Mouse (Mus musculus): ENCODE results near the gene Gm20696. TPM values are rescaled to one million over a fixed set of nuclear protein-coding genes. Genes with fewer than 3 reads are reported as not detected.

Gene Gm20696
- polyA plus RNA-seq, 1 experiment, result 2.8 TPM

- no peak for DNase-seq
- 80% methylated on average over 13 of the region's 13 CpGs for WGBS
- TF ChIP-seq POLR2A (IDR thresholded peaks at IDR 0.05; ENCODE audit: borderline replicate concordance, insufficient read depth, low read length) (no peak), CTCF (IDR thresholded peaks at IDR 0.05; ENCODE audit: borderline replicate concordance, insufficient read depth, low read depth, low read length) (no peak)
- H3K4me1 ChIP-seq (ENCODE audit: control insufficient read depth, insufficient read depth, low read length), result peaks cover 5% of the 10 kb centered on the region; the same call in 1 of the 2 replicates
- H3K4me3 ChIP-seq (replicated peaks; ENCODE audit: insufficient read depth, low read depth, low read length), result no peak overlapping the region
- H3K27me3 ChIP-seq (ENCODE audit: control insufficient read depth, insufficient read depth, low read length), result no peaks in the 10 kb centered on the region
- H3K27ac ChIP-seq (ENCODE audit: insufficient read depth, low read length), result no peak overlapping the region
Measured at GRCm38 (mm10) chr6:99265945-99266656, 400.5 kb downstream of the Gm20696 start.

GRCm38 (mm10) chr6:99265173-99265572 lies 401.4 kb downstream of the Gm20696 start:
- no peaks in the 10 kb centered on the region for H3K27me3 ChIP-seq (ENCODE audit: control insufficient read depth, insufficient read depth, low read length)
- peaks cover 5% of the 10 kb centered on the region; the same call in 1 of the 2 replicates for H3K4me1 ChIP-seq (ENCODE audit: control insufficient read depth, insufficient read depth, low read length)
- TF ChIP-seq POLR2A (IDR thresholded peaks at IDR 0.05; ENCODE audit: borderline replicate concordance, insufficient read depth, low read length) (no peak), CTCF (IDR thresholded peaks at IDR 0.05; ENCODE audit: borderline replicate concordance, insufficient read depth, low read depth, low read length) (no peak)
- DNase-seq, result no peak
- 90% methylated on average over 4 of the region's 4 CpGs for WGBS
- H3K4me3 ChIP-seq (replicated peaks; ENCODE audit: insufficient read depth, low read depth, low read length), result no peak overlapping the region
- no peak overlapping the region for H3K27ac ChIP-seq (ENCODE audit: insufficient read depth, low read length)

- H3K27ac ChIP-seq (ENCODE audit: insufficient read depth, low read length), result no peak overlapping the region
- no peak for DNase-seq
- 91% methylated on average over 13 of the region's 13 CpGs for WGBS
- H3K4me1 ChIP-seq (ENCODE audit: control insufficient read depth, insufficient read depth, low read length), result peaks cover 5% of the 10 kb centered on the region; the same call in 1 of the 2 replicates
- TF ChIP-seq CTCF (IDR thresholded peaks at IDR 0.05; ENCODE audit: borderline replicate concordance, insufficient read depth, low read depth, low read length) (no peak), POLR2A (IDR thresholded peaks at IDR 0.05; ENCODE audit: borderline replicate concordance, insufficient read depth, low read length) (no peak)
- no peak overlapping the region for H3K4me3 ChIP-seq (replicated peaks; ENCODE audit: insufficient read depth, low read depth, low read length)
- H3K27me3 ChIP-seq (ENCODE audit: control insufficient read depth, insufficient read depth, low read length), result no peaks in the 10 kb centered on the region
Measured at GRCm38 (mm10) chr6:99264192-99265093, 402.2 kb downstream of the Gm20696 start.

GRCm38 (mm10) chr6:99263886-99264185 lies 402.8 kb downstream of the Gm20696 start:
- H3K27ac ChIP-seq (ENCODE audit: insufficient read depth, low read length), result no peak overlapping the region
- WGBS, result 77% methylated on average over 2 of the region's 2 CpGs
- DNase-seq, result no peak
- peaks cover 4% of the 10 kb centered on the region; the same call in 1 of the 2 replicates for H3K4me1 ChIP-seq (ENCODE audit: control insufficient read depth, insufficient read depth, low read length)
- H3K4me3 ChIP-seq (replicated peaks; ENCODE audit: insufficient read depth, low read depth, low read length), result no peak overlapping the region
- no peaks in the 10 kb centered on the region for H3K27me3 ChIP-seq (ENCODE audit: control insufficient read depth, insufficient read depth, low read length)
- TF ChIP-seq POLR2A (IDR thresholded peaks at IDR 0.05; ENCODE audit: borderline replicate concordance, insufficient read depth, low read length) (no peak), CTCF (IDR thresholded peaks at IDR 0.05; ENCODE audit: borderline replicate concordance, insufficient read depth, low read depth, low read length) (no peak)

- DNase-seq, result no peak
- 0 out of 2 replicates have a peak, but pooled peaks cover 3% of the 10 kb centered on the region for H3K4me1 ChIP-seq (ENCODE audit: control insufficient read depth, insufficient read depth, low read length)
- TF ChIP-seq CTCF (IDR thresholded peaks at IDR 0.05; ENCODE audit: borderline replicate concordance, insufficient read depth, low read depth, low read length) (no peak), POLR2A (IDR thresholded peaks at IDR 0.05; ENCODE audit: borderline replicate concordance, insufficient read depth, low read length) (no peak)
- 76% methylated on average over 12 of the region's 12 CpGs for WGBS
- H3K27me3 ChIP-seq (ENCODE audit: control insufficient read depth, insufficient read depth, low read length), result no peaks in the 10 kb centered on the region
- H3K4me3 ChIP-seq (replicated peaks; ENCODE audit: insufficient read depth, low read depth, low read length), result no peak overlapping the region
- H3K27ac ChIP-seq (ENCODE audit: insufficient read depth, low read length), result no peak overlapping the region
Measured at GRCm38 (mm10) chr6:99263061-99263885, 403.3 kb downstream of the Gm20696 start.

- Histone ChIP-seq H3K27me3 (ENCODE audit: control insufficient read depth, insufficient read depth, low read length) (no peaks in the 10 kb centered on the region), H3K4me3 (replicated peaks; ENCODE audit: insufficient read depth, low read depth, low read length) (no peak overlapping the region), H3K27ac (ENCODE audit: insufficient read depth, low read length) (no peak overlapping the region), H3K4me1 (ENCODE audit: control insufficient read depth, insufficient read depth, low read length) (no peaks in the 10 kb centered on the region)
- 75% methylated on average over 4 of the region's 4 CpGs for WGBS
- no peak for DNase-seq
- no peak for TF ChIP-seq POLR2A (IDR thresholded peaks at IDR 0.05; ENCODE audit: borderline replicate concordance, insufficient read depth, low read length)
- TF ChIP-seq CTCF (IDR thresholded peaks at IDR 0.05; ENCODE audit: borderline replicate concordance, insufficient read depth, low read depth, low read length), result no peak
Measured at GRCm38 (mm10) chr6:99261737-99262130, 404.9 kb downstream of the Gm20696 start.

- H3K4me1 ChIP-seq (ENCODE audit: control insufficient read depth, insufficient read depth, low read length), result no peaks in the 10 kb centered on the region
- no peak overlapping the region for H3K4me3 ChIP-seq (replicated peaks; ENCODE audit: insufficient read depth, low read depth, low read length)
- no peak overlapping the region for H3K27ac ChIP-seq (ENCODE audit: insufficient read depth, low read length)
- no peaks in the 10 kb centered on the region for H3K27me3 ChIP-seq (ENCODE audit: control insufficient read depth, insufficient read depth, low read length)
- TF ChIP-seq CTCF (IDR thresholded peaks at IDR 0.05; ENCODE audit: borderline replicate concordance, insufficient read depth, low read depth, low read length), result no peak
- TF ChIP-seq POLR2A (IDR thresholded peaks at IDR 0.05; ENCODE audit: borderline replicate concordance, insufficient read depth, low read length), result no peak
- 72% methylated on average over 11 of the region's 11 CpGs for WGBS
- DNase-seq, result no peak
Measured at GRCm38 (mm10) chr6:99260941-99261736, 405.5 kb downstream of the Gm20696 start.

All from cerebellum, adult 2 months (tissue).